ENCODE assay signal across 12 mouse cellular contexts in the genomic region with DNA sequence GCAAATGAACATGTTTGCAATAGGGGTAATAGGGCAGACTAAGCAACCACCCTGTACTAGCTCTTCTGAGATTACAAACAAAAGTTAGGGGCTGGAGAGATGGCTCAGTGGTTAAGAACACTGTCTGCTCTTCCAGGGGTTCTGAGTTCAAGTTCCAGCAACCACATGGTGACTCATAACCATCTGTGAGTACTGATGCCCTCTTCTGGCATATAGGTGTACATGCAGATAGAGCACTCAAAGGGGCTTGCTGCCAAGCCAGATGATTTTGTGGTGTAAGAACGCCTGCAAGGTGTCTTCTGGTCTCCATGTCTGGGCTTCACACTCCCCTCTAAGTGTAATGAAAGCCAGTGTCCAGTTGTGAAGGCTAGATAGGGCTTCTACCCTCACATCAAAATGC. TPM values are rescaled to one million over a fixed set of nuclear protein-coding genes. Genes with fewer than 3 reads are reported as not detected.
DNase-seq lines count a peak whose midpoint lies in the region; ATAC-seq and TF ChIP-seq lines count a peak whose summit lies in the region.
"Had no signal": no experiment of that assay in that cellular context is flagged by ENCODE, and none has a peak within 500 bp of the region (broad histone marks: within the 10 kb centered on the region; RNA-seq: fewer than 3 reads in every experiment).

No protein-coding gene starts in this region.

- no peak for TF ChIP-seq EP300 in stomach, postnatal 0 days (optimal IDR thresholded peaks at IDR 0.05)

- H3K36me3 ChIP-seq in intestine, postnatal 0 days (ENCODE audit: control insufficient read depth, insufficient read depth) = peaks cover 12% of the 10 kb centered on the region
- H3K36me3 ChIP-seq in intestine, embryonic 16.5 days (ENCODE audit: control insufficient read depth, insufficient read depth, low read length) = no peaks in the 10 kb centered on the region
- no peaks in the 10 kb centered on the region for H3K36me3 ChIP-seq in midbrain, embryonic 11.5 days (ENCODE audit: control insufficient read depth, insufficient read depth, low read length)
- H3K36me3 ChIP-seq in midbrain, embryonic 15.5 days (replicated peaks) = peaks cover 6% of the 10 kb centered on the region; the same call in 1 of the 2 replicates
- no peaks in the 10 kb centered on the region for H3K36me3 ChIP-seq in stomach, postnatal 0 days (ENCODE audit: control insufficient read depth, insufficient read depth, low read length)
- peaks cover 4% of the 10 kb centered on the region; the same call in 1 of the 2 replicates for H3K36me3 ChIP-seq in heart, embryonic 11.5 days (ENCODE audit: control insufficient read depth, insufficient read depth, low read length)

- H3K27me3 ChIP-seq in intestine, postnatal 0 days (replicated peaks; ENCODE audit: control insufficient read depth, insufficient read depth, low read length) = no peaks in the 10 kb centered on the region
- no peaks in the 10 kb centered on the region for H3K27me3 ChIP-seq in intestine, embryonic 16.5 days (replicated peaks; ENCODE audit: control insufficient read depth, insufficient read depth, low read length)
- H3K27me3 ChIP-seq in midbrain, embryonic 11.5 days (ENCODE audit: control insufficient read depth, insufficient read depth, low read length) = no peaks in the 10 kb centered on the region
- no peaks in the 10 kb centered on the region for H3K27me3 ChIP-seq in midbrain, embryonic 15.5 days (replicated peaks)
- H3K27me3 ChIP-seq in stomach, postnatal 0 days (ENCODE audit: control insufficient read depth, insufficient read depth, low read length) = no peaks in the 10 kb centered on the region
- no peaks in the 10 kb centered on the region for H3K27me3 ChIP-seq in heart, embryonic 11.5 days (ENCODE audit: control insufficient read depth, insufficient read depth, low read length)
- H3K27me3 ChIP-seq: heart, embryonic 12.5 days; hindbrain, embryonic 15.5 days; limb, embryonic 12.5 days had no signal

- no peak overlapping the region for H3K4me3 ChIP-seq in intestine, postnatal 0 days (ENCODE audit: low read depth, low read length)
- H3K4me3 ChIP-seq in intestine, embryonic 16.5 days (ENCODE audit: low read length) = no peak overlapping the region
- no peak overlapping the region for H3K4me3 ChIP-seq in midbrain, embryonic 11.5 days (ENCODE audit: low read depth, low read length)
- H3K4me3 ChIP-seq in midbrain, embryonic 15.5 days = no peak overlapping the region
- no peak overlapping the region for H3K4me3 ChIP-seq in stomach, postnatal 0 days (ENCODE audit: low read depth, low read length)
- no peak overlapping the region for H3K4me3 ChIP-seq in heart, embryonic 11.5 days (ENCODE audit: low read depth, low read length)
- H3K4me3 ChIP-seq: heart, embryonic 12.5 days; hindbrain, embryonic 15.5 days; limb, embryonic 12.5 days had no signal

- H3K9ac ChIP-seq in intestine, postnatal 0 days (ENCODE audit: low read depth, low read length) = no peak overlapping the region
- no peak overlapping the region for H3K9ac ChIP-seq in intestine, embryonic 16.5 days (ENCODE audit: low read depth, low read length)
- H3K9ac ChIP-seq in midbrain, embryonic 11.5 days (ENCODE audit: low read length) = no peak overlapping the region
- no peak overlapping the region for H3K9ac ChIP-seq in midbrain, embryonic 15.5 days
- H3K9ac ChIP-seq in stomach, postnatal 0 days (ENCODE audit: low read length) = no peak overlapping the region
- H3K9ac ChIP-seq in heart, embryonic 11.5 days (ENCODE audit: low read depth, low read length) = no peak overlapping the region
- H3K9ac ChIP-seq: heart, embryonic 12.5 days; hindbrain, embryonic 15.5 days; limb, embryonic 12.5 days had no signal

- peak; percentile 55 for TF ChIP-seq CTCF in intestine, postnatal 0 days (IDR thresholded peaks at IDR 0.05; ENCODE audit: low read depth)
- TF ChIP-seq CTCF in stomach, postnatal 0 days (IDR thresholded peaks at IDR 0.05; ENCODE audit: low read depth) = peak; percentile 61

- no peak overlapping the region for H3K4me2 ChIP-seq in intestine, postnatal 0 days (replicated peaks; ENCODE audit: low read depth)
- H3K4me2 ChIP-seq in intestine, embryonic 16.5 days (ENCODE audit: low read depth, low read length) = no peak overlapping the region
- H3K4me2 ChIP-seq in midbrain, embryonic 11.5 days = no peak overlapping the region
- H3K4me2 ChIP-seq in midbrain, embryonic 15.5 days = no peak overlapping the region
- H3K4me2 ChIP-seq in stomach, postnatal 0 days (replicated peaks; ENCODE audit: low read depth) = no peak overlapping the region
- no peak overlapping the region for H3K4me2 ChIP-seq in heart, embryonic 11.5 days
- H3K4me2 ChIP-seq: heart, embryonic 12.5 days; hindbrain, embryonic 15.5 days; limb, embryonic 12.5 days had no signal

- H3K27ac ChIP-seq in intestine, postnatal 0 days (ENCODE audit: low read depth, low read length) = no peak overlapping the region
- H3K27ac ChIP-seq in intestine, embryonic 16.5 days (ENCODE audit: low read length) = no peak overlapping the region
- H3K27ac ChIP-seq in midbrain, embryonic 11.5 days (ENCODE audit: low read depth, low read length) = no peak overlapping the region
- no peak overlapping the region for H3K27ac ChIP-seq in midbrain, embryonic 15.5 days
- no peak overlapping the region for H3K27ac ChIP-seq in stomach, postnatal 0 days (replicated peaks)
- H3K27ac ChIP-seq in heart, embryonic 11.5 days (ENCODE audit: low read depth, low read length) = no peak overlapping the region
- H3K27ac ChIP-seq: hindbrain, embryonic 15.5 days; limb, embryonic 12.5 days had no signal

- no peaks in the 10 kb centered on the region for H3K9me3 ChIP-seq in intestine, postnatal 0 days (ENCODE audit: control insufficient read depth)
- H3K9me3 ChIP-seq in intestine, embryonic 16.5 days (ENCODE audit: control insufficient read depth, low read length) = no peaks in the 10 kb centered on the region
- H3K9me3 ChIP-seq in midbrain, embryonic 11.5 days (ENCODE audit: control insufficient read depth, low read length) = no peaks in the 10 kb centered on the region
- no peaks in the 10 kb centered on the region for H3K9me3 ChIP-seq in midbrain, embryonic 15.5 days
- no peaks in the 10 kb centered on the region for H3K9me3 ChIP-seq in stomach, postnatal 0 days (ENCODE audit: control insufficient read depth, low read length)
- no peaks in the 10 kb centered on the region for H3K9me3 ChIP-seq in heart, embryonic 11.5 days (replicated peaks; ENCODE audit: control insufficient read depth, low read length)
- H3K9me3 ChIP-seq: heart, embryonic 12.5 days; hindbrain, embryonic 15.5 days; limb, embryonic 12.5 days had no signal

- ATAC-seq in intestine, postnatal 0 days = no peak
- no peak for ATAC-seq in intestine, embryonic 16.5 days
- ATAC-seq in midbrain, embryonic 11.5 days (ENCODE audit: low FRiP score) = no peak
- ATAC-seq in midbrain, embryonic 15.5 days (replicated peaks) = no peak
- ATAC-seq in stomach, postnatal 0 days (ENCODE audit: low FRiP score, low TSS enrichment) = no peak
- no peak for ATAC-seq in heart, embryonic 11.5 days (replicated peaks; ENCODE audit: insufficient number of reproducible peaks, low FRiP score, low TSS enrichment)

- whole genome bisulfite sequencing in intestine, postnatal 0 days = 44% methylated on average over 1 of the region's 1 CpGs
- WGBS in intestine, embryonic 16.5 days = 38% methylated on average over 1 of the region's 1 CpGs
- WGBS in midbrain, embryonic 11.5 days = 36% methylated on average over 1 of the region's 1 CpGs
- WGBS in midbrain, embryonic 15.5 days = 41% methylated on average over 1 of the region's 1 CpGs
- WGBS in stomach, postnatal 0 days = 38% methylated on average over 1 of the region's 1 CpGs
- 57% methylated on average over 1 of the region's 1 CpGs for WGBS in heart, embryonic 11.5 days (ENCODE audit: insufficient replicate concordance)

- H3K4me1 ChIP-seq in intestine, postnatal 0 days (replicated peaks; ENCODE audit: control insufficient read depth, insufficient read depth, low read length) = no peaks in the 10 kb centered on the region
- H3K4me1 ChIP-seq in intestine, embryonic 16.5 days (ENCODE audit: control insufficient read depth, insufficient read depth, low read length) = no peaks in the 10 kb centered on the region
- no peaks in the 10 kb centered on the region for H3K4me1 ChIP-seq in midbrain, embryonic 11.5 days (ENCODE audit: control insufficient read depth, insufficient read depth, low read length)
- no peaks in the 10 kb centered on the region for H3K4me1 ChIP-seq in midbrain, embryonic 15.5 days
- no peaks in the 10 kb centered on the region for H3K4me1 ChIP-seq in stomach, postnatal 0 days (replicated peaks; ENCODE audit: control insufficient read depth, insufficient read depth)
- H3K4me1 ChIP-seq in heart, embryonic 11.5 days (ENCODE audit: control insufficient read depth, insufficient read depth, low read length) = no peaks in the 10 kb centered on the region
- H3K4me1 ChIP-seq: heart, embryonic 12.5 days; hindbrain, embryonic 15.5 days; limb, embryonic 12.5 days had no signal

- peak; percentile 77 for DNase-seq in midbrain, embryonic 11.5 days (ENCODE audit: low spot score, missing footprints)
- peak; percentile 65 for DNase-seq in NIH3T3 (ENCODE audit: low read depth)
- no peak for DNase-seq in stomach, postnatal 0 days (ENCODE audit: low spot score)
- DNase-seq: right cerebral cortex, adult 18-20 months; thymus, postnatal 36 days had no signal

RNA-seq across cellular contexts. Expression of a gene that starts 11.4 kb away (rescaled TPM):
- polyA plus RNA-seq in intestine, postnatal 0 days (2015; fragmentation: Nextera tagmentation; extraction: Ambion mirVana) = 8.0 and 9.1 TPM in 2 replicates
- polyA plus RNA-seq in intestine, embryonic 16.5 days (2015; fragmentation: Nextera tagmentation; extraction: Ambion mirVana) = 12.7 and 13.6 TPM in 2 replicates
- polyA plus RNA-seq in midbrain, embryonic 11.5 days (2014; fragmentation: Nextera tagmentation; extraction: Ambion mirVana) = 24.4 and 25.0 TPM in 2 replicates
- 76.8 and 78.4 TPM in 2 replicates for polyA plus RNA-seq in midbrain, embryonic 15.5 days (2015; fragmentation: Nextera tagmentation; extraction: Ambion mirVana)
- polyA plus RNA-seq in stomach, postnatal 0 days (2015; fragmentation: Nextera tagmentation; extraction: Ambion mirVana) = 8.7 and 8.8 TPM in 2 replicates
- polyA plus RNA-seq in heart, embryonic 11.5 days (2014; fragmentation: Nextera tagmentation; extraction: Ambion mirVana) = 19.8 and 24.3 TPM in 2 replicates

RNA-seq across cellular contexts. Expression of a gene that starts 22.9 kb away (rescaled TPM):
- polyA plus RNA-seq in intestine, postnatal 0 days (2015; fragmentation: Nextera tagmentation; extraction: Ambion mirVana) = 185 TPM in 2 replicates
- 241 and 244 TPM in 2 replicates for polyA plus RNA-seq in intestine, embryonic 16.5 days (2015; fragmentation: Nextera tagmentation; extraction: Ambion mirVana)
- 214 and 231 TPM in 2 replicates for polyA plus RNA-seq in midbrain, embryonic 11.5 days (2014; fragmentation: Nextera tagmentation; extraction: Ambion mirVana)
- polyA plus RNA-seq in midbrain, embryonic 15.5 days (2015; fragmentation: Nextera tagmentation; extraction: Ambion mirVana) = 216 and 233 TPM in 2 replicates
- 183 and 194 TPM in 2 replicates for polyA plus RNA-seq in stomach, postnatal 0 days (2015; fragmentation: Nextera tagmentation; extraction: Ambion mirVana)
- 211 and 225 TPM in 2 replicates for polyA plus RNA-seq in heart, embryonic 11.5 days (2014; fragmentation: Nextera tagmentation; extraction: Ambion mirVana)

RNA-seq across cellular contexts. Expression of a gene that starts 31.4 kb away (rescaled TPM):
- 5.6 and 5.8 TPM in 2 replicates for polyA plus RNA-seq in intestine, postnatal 0 days (2015; fragmentation: Nextera tagmentation; extraction: Ambion mirVana)
- polyA plus RNA-seq in intestine, embryonic 16.5 days (2015; fragmentation: Nextera tagmentation; extraction: Ambion mirVana) = 8.1 and 8.3 TPM in 2 replicates
- polyA plus RNA-seq in midbrain, embryonic 11.5 days (2014; fragmentation: Nextera tagmentation; extraction: Ambion mirVana) = 106 and 115 TPM in 2 replicates
- polyA plus RNA-seq in midbrain, embryonic 15.5 days (2015; fragmentation: Nextera tagmentation; extraction: Ambion mirVana) = 480 and 492 TPM in 2 replicates
- polyA plus RNA-seq in stomach, postnatal 0 days (2015; fragmentation: Nextera tagmentation; extraction: Ambion mirVana) = 5.6 and 7.1 TPM in 2 replicates
- 8.4 TPM in 2 replicates for polyA plus RNA-seq in heart, embryonic 11.5 days (2014; fragmentation: Nextera tagmentation; extraction: Ambion mirVana)

RNA-seq across cellular contexts. Expression of a gene that starts 41.4 kb away (rescaled TPM):
- polyA plus RNA-seq in intestine, postnatal 0 days (2015; fragmentation: Nextera tagmentation; extraction: Ambion mirVana) = 182 and 198 TPM in 2 replicates
- 155 and 176 TPM in 2 replicates for polyA plus RNA-seq in intestine, embryonic 16.5 days (2015; fragmentation: Nextera tagmentation; extraction: Ambion mirVana)
- polyA plus RNA-seq in midbrain, embryonic 11.5 days (2014; fragmentation: Nextera tagmentation; extraction: Ambion mirVana) = 70.4 and 80.6 TPM in 2 replicates
- 43.4 and 55.8 TPM in 2 replicates for polyA plus RNA-seq in midbrain, embryonic 15.5 days (2015; fragmentation: Nextera tagmentation; extraction: Ambion mirVana)
- polyA plus RNA-seq in stomach, postnatal 0 days (2015; fragmentation: Nextera tagmentation; extraction: Ambion mirVana) = 128 and 131 TPM in 2 replicates
- polyA plus RNA-seq in heart, embryonic 11.5 days (2014; fragmentation: Nextera tagmentation; extraction: Ambion mirVana) = 102 and 103 TPM in 2 replicates

RNA-seq across cellular contexts. Expression of a gene that starts 44.4 kb away (rescaled TPM):
- polyA plus RNA-seq in intestine, postnatal 0 days (2015; fragmentation: Nextera tagmentation; extraction: Ambion mirVana) = 4.0 TPM in 2 replicates
- 4.7 and 5.1 TPM in 2 replicates for polyA plus RNA-seq in intestine, embryonic 16.5 days (2015; fragmentation: Nextera tagmentation; extraction: Ambion mirVana)
- 1.3 TPM in 2 replicates for polyA plus RNA-seq in midbrain, embryonic 11.5 days (2014; fragmentation: Nextera tagmentation; extraction: Ambion mirVana)
- 20.3 and 21.2 TPM in 2 replicates for polyA plus RNA-seq in midbrain, embryonic 15.5 days (2015; fragmentation: Nextera tagmentation; extraction: Ambion mirVana)
- 10.4 and 11.4 TPM in 2 replicates for polyA plus RNA-seq in stomach, postnatal 0 days (2015; fragmentation: Nextera tagmentation; extraction: Ambion mirVana)
- 4.6 and 4.7 TPM in 2 replicates for polyA plus RNA-seq in heart, embryonic 11.5 days (2014; fragmentation: Nextera tagmentation; extraction: Ambion mirVana)

Comparison
In these comparisons a context has a peak if more than half of its experiments do, and no peak if none do; other contexts are left out.
1. RNA of a gene that starts 31.4 kb away (polyA plus RNA-seq): 480 to 492 TPM in midbrain, embryonic 15.5 days and 106 to 115 TPM in midbrain, embryonic 11.5 days; 8.4 TPM in heart, embryonic 11.5 days, 8.1 to 8.3 TPM in intestine, embryonic 16.5 days, 5.6 to 7.1 TPM in stomach, postnatal 0 days and 5.6 to 5.8 TPM in intestine, postnatal 0 days; every median in the first group is over 10 times any median in the second.